Mouse (Mus musculus) frontal cortex, adult 2 months (tissue): ENCODE results near the gene Arl6ip6. TPM values are rescaled to one million over a fixed set of nuclear protein-coding genes. Genes with fewer than 3 reads are reported as not detected.

Source experiments
- DNase-seq, 2 experiments: peaks; one replicate each; pipeline ENCODE4 v3.0.0; 2022; ENCODE audit warnings: low spot score in 1 of 2; ENCODE audit errors: extremely low spot score in 1 of 2
- polyA plus RNA-seq: library from polyadenylated mRNA; depleted of rRNA; stranded (reverse); fragments of >200 nt; gene quantifications from 2 replicates; pipeline ENCODE4 v1.2.3, GENCODE M21; 2012; rRNA removed

Gene Arl6ip6
- polyA plus RNA-seq, result 14.5 and 15.5 TPM in 2 replicates

- DNase-seq, result peak; percentile 92 to 98
Measured at GRCm38 (mm10) chr2:53191523-53192220, at the start of gene Arl6ip6. Gene Arl6ip6, plus strand, starts transcription at chr2:53191726.

GRCm38 (mm10) chr2:53146852-53147251 lies 44.7 kb upstream of the Arl6ip6 start:
- no peak for DNase-seq

GRCm38 (mm10) chr2:53173966-53174365 lies 17.6 kb upstream of the Arl6ip6 start:
- DNase-seq, result no peak

GRCm38 (mm10) chr2:53178966-53179365 lies 12.6 kb upstream of the Arl6ip6 start:
- DNase-seq, result no peak

- no peak for DNase-seq
Measured at GRCm38 (mm10) chr2:53179876-53180275, 11.7 kb upstream of the Arl6ip6 start.

- DNase-seq, result peak in 1 of 2 experiments; percentile 7
Measured at GRCm38 (mm10) chr2:53189811-53190210, 1.7 kb upstream of the Arl6ip6 start.

- DNase-seq, result peak; percentile 98 to 100
Measured at GRCm38 (mm10) chr2:53190684-53191511, 628 bp upstream of the Arl6ip6 start, which contains the start of gene Prpf40a. Gene Prpf40a, minus strand, starts transcription at chr2:53191284.

- no peak for DNase-seq
Measured at GRCm38 (mm10) chr2:53192386-53192785, 860 bp downstream of the Arl6ip6 start.

GRCm38 (mm10) chr2:53196431-53196830 lies 4.9 kb downstream of the Arl6ip6 start:
- no peak for DNase-seq

- DNase-seq, result no peak
Measured at GRCm38 (mm10) chr2:53199203-53199602, 7.7 kb downstream of the Arl6ip6 start.

- no peak for DNase-seq
Measured at GRCm38 (mm10) chr2:53200164-53200885, 8.8 kb downstream of the Arl6ip6 start.

- DNase-seq, result peak in 1 of 2 experiments; percentile 52
Measured at GRCm38 (mm10) chr2:53204373-53205274, 13.1 kb downstream of the Arl6ip6 start.

- no peak for DNase-seq
Measured at GRCm38 (mm10) chr2:53206749-53207148, 15.2 kb downstream of the Arl6ip6 start.

- no peak for DNase-seq
Measured at GRCm38 (mm10) chr2:53213493-53213892, 22.0 kb downstream of the Arl6ip6 start.

GRCm38 (mm10) chr2:53222242-53222641 lies 30.7 kb downstream of the Arl6ip6 start:
- DNase-seq, result no peak

- DNase-seq, result peak; percentile 24 to 25
Measured at GRCm38 (mm10) chr2:53256982-53257381, 65.5 kb downstream of the Arl6ip6 start.
